Mouse (Mus musculus) brain, adult 10 weeks (tissue): Measurements from ENCODE around the gene Gpr3. TPM values are rescaled to one million over a fixed set of nuclear protein-coding genes. Genes with fewer than 3 reads are reported as not detected.

Experiments used
- polyA plus RNA-seq: library from polyadenylated mRNA; stranded (reverse); fragments of 350-450 nt; fragmentation: Illumina TruSeq; extraction: RNeasy Lipid Tissue Mini Kit (QIAGEN cat#74804); gene quantifications from one replicate; pipeline ENCODE4 v1.2.3, GENCODE M21; 2015; ENCODE audit warnings: low read depth, low replicate concordance

Gene Gpr3
- 7.9 TPM for polyA plus RNA-seq

GRCm38 (mm10) chr4:133211751-133212561, at the start of gene Gpr3, which contains the start of gene Cd164l2:
Gpr3 (minus strand) TSS chr4:133212536.
Cd164l2 (plus strand) TSS chr4:133212131.

GRCm38 (mm10) chr4:133240490-133240921, 28.2 kb upstream of the Gpr3 start, which contains the start of gene Map3k6:
Map3k6 (plus strand) TSS chr4:133240818.

Other genes starting within 250 kb of the Gpr3 start
- gene Fgr, start 238.4 kb downstream of the Gpr3 start, polyA plus RNA-seq, result 0.18 TPM
- gene Ahdc1, start 201.3 kb downstream of the Gpr3 start, polyA plus RNA-seq, result 23.2 TPM
- gene Wasf2, start 82.0 kb downstream of the Gpr3 start, polyA plus RNA-seq, result 9.5 TPM
- gene Cd164l2, start 405 bp downstream of the Gpr3 start, polyA plus RNA-seq, result 7.2 TPM
- 5.5 TPM for gene Map3k6, start 28.3 kb upstream of the Gpr3 start, polyA plus RNA-seq
- gene Sytl1, start 50.6 kb upstream of the Gpr3 start, polyA plus RNA-seq, result 1.5 TPM
- gene Tmem222, start 65.3 kb upstream of the Gpr3 start, polyA plus RNA-seq, result 134 TPM
- gene Wdtc1, start 140.9 kb upstream of the Gpr3 start, polyA plus RNA-seq, result 36.3 TPM
- gene Slc9a1, start 157.2 kb upstream of the Gpr3 start, polyA plus RNA-seq, result 30.9 TPM